Mouse (Mus musculus) left cerebral cortex, adult 8-10 months (tissue): Measurements from ENCODE around the gene Ltbp1. TPM values are rescaled to one million over a fixed set of nuclear protein-coding genes. Genes with fewer than 3 reads are reported as not detected.

Experiments used
- DNase-seq, 2 experiments: peaks; one replicate each; pipeline ENCODE4 v3.0.0; 2022; ENCODE audit warnings: low spot score in 2 of 2
- total RNA-seq, 4 experiments: library from RNA; stranded (reverse); gene quantifications; 2 replicates each; pipeline ENCODE4 v1.2.4; 2022

Gene Ltbp1
- total RNA-seq, 4 experiments from 2014 or later, result 7.6 to 9.1 (median 8.0) TPM

- DNase-seq, result no peak
Measured at GRCm38 (mm10) chr17:75056631-75057030, 51.3 kb downstream of the Ltbp1 start.

- no peak for DNase-seq
Measured at GRCm38 (mm10) chr17:75066340-75066739, 61.0 kb downstream of the Ltbp1 start.

GRCm38 (mm10) chr17:75067314-75067713 lies 61.9 kb downstream of the Ltbp1 start:
- DNase-seq, result no peak

- no peak for DNase-seq
Measured at GRCm38 (mm10) chr17:75069232-75069631, 63.9 kb downstream of the Ltbp1 start.

- no peak for DNase-seq
Measured at GRCm38 (mm10) chr17:75071174-75071573, 65.8 kb downstream of the Ltbp1 start.

- no peak for DNase-seq
Measured at GRCm38 (mm10) chr17:75071749-75072148, 66.4 kb downstream of the Ltbp1 start.

- DNase-seq, result no peak
Measured at GRCm38 (mm10) chr17:75073887-75074286, 68.5 kb downstream of the Ltbp1 start.

- peak in 1 of 2 experiments; percentile 15 for DNase-seq
Measured at GRCm38 (mm10) chr17:75074978-75075699, 69.8 kb downstream of the Ltbp1 start.

GRCm38 (mm10) chr17:75081401-75081800 lies 76.0 kb downstream of the Ltbp1 start:
- no peak for DNase-seq

- no peak for DNase-seq
Measured at GRCm38 (mm10) chr17:75082449-75082848, 77.1 kb downstream of the Ltbp1 start.

- peak in 1 of 2 experiments; percentile 5 for DNase-seq
Measured at GRCm38 (mm10) chr17:75087296-75087941, 82.1 kb downstream of the Ltbp1 start.

GRCm38 (mm10) chr17:75088232-75088631 lies 82.9 kb downstream of the Ltbp1 start:
- no peak for DNase-seq

- DNase-seq, result peak; percentile 4 to 57
Measured at GRCm38 (mm10) chr17:75088727-75089126, 83.4 kb downstream of the Ltbp1 start.

GRCm38 (mm10) chr17:75090556-75090955 lies 85.2 kb downstream of the Ltbp1 start:
- DNase-seq, result no peak

GRCm38 (mm10) chr17:75093563-75093962 lies 88.2 kb downstream of the Ltbp1 start:
- DNase-seq, result no peak

- no peak for DNase-seq
Measured at GRCm38 (mm10) chr17:75094591-75094990, 89.2 kb downstream of the Ltbp1 start.

- DNase-seq, result no peak
Measured at GRCm38 (mm10) chr17:75096727-75097126, 91.4 kb downstream of the Ltbp1 start.

GRCm38 (mm10) chr17:75097367-75097766 lies 92.0 kb downstream of the Ltbp1 start:
- DNase-seq, result no peak

GRCm38 (mm10) chr17:75101215-75101614 lies 95.8 kb downstream of the Ltbp1 start:
- no peak for DNase-seq

GRCm38 (mm10) chr17:75101994-75102393 lies 96.6 kb downstream of the Ltbp1 start:
- DNase-seq, result no peak

- no peak for DNase-seq
Measured at GRCm38 (mm10) chr17:75107412-75107811, 102.0 kb downstream of the Ltbp1 start.

GRCm38 (mm10) chr17:75107879-75108278 lies 102.5 kb downstream of the Ltbp1 start:
- no peak for DNase-seq
